Mouse (Mus musculus) cerebellum, adult (tissue): ENCODE measurements around the gene Abce1.

Experiments used
- ATAC-seq: cut with Nextera tagmentation; 2 replicates; pipeline ENCODE4 v1.9.2; 2017; ENCODE audit warnings: mild to moderate bottlenecking, moderate library complexity, mixed read lengths; ENCODE audit not compliant: insufficient number of reproducible peaks, low FRiP score, low TSS enrichment

Gene Abce1

DNA sequence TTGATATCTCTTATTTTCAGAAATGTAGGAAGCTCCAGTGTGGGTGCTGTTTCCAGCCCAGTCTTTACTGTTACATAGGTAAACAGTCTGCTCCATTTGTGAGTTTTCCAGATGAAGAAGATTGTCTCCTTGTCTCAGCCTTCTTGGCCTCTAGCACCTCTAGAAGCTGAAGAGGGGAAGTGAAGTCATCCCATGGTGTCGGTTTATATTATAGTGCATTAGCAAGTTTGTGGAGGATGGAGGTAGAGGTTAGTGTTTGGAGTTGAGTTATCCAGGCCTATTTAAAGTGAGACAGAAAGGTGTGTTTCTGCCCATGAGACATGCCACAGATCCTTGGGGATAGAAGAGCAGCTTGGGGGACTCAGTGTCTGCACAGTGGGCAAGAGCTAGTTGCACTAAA is 70.4 kb downstream of the Abce1 start:
- no peak for ATAC-seq

DNA sequence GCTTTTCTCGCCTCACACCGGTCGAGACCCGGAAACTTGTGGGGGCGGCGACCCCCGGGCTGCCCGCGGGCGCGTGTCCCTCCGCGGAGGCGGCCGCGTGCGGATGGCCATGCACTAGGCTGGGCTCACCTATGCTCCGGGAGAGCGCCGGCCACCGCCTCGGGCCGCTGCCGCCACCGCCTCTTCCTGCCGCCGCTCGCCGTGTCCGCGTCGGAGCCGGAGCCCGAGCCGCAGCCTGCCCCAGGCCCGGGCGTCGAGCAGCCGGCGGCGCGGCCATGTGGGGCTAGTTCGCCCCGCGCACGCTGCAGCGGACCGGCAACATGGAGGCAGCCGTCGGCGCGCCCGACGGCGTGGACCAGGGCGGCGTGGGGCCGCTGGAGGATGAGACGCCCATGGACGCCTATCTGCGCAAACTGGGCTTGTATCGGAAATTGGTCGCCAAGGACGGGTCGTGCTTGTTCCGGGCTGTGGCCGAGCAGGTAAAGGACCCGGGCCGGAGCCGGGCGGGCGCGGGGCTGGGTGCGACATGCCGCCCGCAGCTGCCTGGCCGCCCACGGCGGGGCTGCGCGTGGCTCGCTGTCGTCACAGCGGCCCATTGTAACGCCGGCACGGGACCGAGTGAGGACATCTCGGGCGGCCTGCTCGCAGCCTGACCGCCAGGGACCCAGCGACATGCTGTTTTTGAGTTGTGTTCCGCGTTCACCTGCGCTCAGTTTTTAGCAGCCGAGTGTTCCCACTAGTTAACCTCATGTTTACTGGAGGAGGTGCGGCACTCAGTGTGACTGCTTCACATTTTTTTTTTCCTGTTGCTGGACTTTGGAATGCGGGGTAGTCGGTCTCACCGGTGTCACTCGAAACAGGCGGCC is 71.7 kb downstream of the Abce1 start, which contains the start of gene Otud4:
Otud4 (plus strand) TSS at position 33 of the 866 bp plus-strand sequence.
- ATAC-seq, result peak; percentile 36

DNA sequence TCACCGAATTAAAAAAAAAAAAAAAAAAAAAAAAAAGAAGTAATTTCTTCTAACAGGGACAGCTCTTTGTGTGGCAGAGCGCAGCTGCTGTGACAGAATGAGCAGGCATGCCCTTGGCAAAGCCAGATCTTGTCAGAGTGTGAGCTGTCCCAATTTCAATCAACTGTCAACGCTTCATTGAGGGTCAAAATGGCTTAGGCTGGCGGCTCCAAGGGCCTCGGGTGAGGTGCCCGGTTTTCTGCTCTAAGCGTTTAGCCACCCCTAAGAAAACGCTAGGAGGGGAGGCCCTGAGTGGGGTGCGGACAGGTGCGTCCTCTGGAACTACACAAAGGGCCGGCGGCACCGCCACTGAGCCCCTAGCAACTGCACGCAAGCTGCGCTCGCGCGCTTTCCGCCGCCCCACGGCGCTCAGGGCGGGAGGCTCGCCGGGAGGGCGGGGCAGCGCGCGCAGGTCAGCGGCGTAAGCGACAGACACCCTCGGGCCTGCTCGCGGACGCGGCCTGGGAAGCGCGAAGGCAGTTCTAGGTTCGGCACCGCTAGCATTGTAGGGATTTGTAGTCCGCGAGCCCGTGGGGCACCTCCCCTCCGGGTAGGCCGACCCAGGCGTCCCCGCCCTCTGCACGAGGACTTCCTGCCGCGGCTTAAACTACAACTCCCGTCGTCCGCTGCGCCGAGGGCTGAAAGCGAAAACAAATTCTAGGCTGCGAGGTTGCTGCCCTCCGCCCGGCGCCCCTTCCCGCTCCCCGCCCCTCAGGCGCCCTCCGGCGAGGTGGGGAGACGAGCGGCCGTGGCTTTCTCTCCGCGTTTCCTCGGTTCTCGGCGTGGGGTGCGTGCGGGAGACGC is 72.6 kb downstream of the Abce1 start:
- peak; percentile 98 for ATAC-seq

DNA sequence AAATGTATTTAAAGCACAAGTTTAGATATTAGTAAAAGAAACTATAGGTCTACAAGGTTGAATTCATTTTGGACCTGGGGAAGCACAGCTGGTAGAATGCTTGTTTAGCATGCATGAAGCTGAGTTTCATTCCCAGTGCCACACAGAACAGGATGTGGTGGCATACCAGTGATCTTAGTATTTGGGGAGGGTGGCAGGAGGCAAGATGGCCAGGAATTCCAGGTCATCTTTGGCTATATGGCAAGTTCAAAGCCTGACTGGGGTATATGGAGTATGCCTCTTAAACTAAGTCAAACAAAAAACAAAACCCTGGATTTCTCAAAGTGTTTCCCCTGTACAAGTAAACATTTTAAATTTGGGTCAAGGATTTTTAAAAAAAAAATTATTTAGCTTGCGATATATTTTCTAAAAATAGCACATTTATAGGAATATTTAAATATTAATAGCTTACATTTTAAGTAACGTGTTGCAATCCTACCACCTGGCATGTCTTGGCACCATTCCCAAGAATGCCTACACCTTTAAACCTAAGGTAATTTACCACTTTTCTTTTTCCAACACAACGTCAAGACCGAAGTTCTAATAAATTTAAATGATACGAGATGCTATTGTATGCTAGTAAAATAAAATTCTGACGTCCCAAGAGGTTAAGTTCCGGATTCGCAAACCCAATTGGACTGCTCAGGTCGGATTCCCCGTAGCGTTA is 73.4 kb downstream of the Abce1 start:
- no peak for ATAC-seq

DNA sequence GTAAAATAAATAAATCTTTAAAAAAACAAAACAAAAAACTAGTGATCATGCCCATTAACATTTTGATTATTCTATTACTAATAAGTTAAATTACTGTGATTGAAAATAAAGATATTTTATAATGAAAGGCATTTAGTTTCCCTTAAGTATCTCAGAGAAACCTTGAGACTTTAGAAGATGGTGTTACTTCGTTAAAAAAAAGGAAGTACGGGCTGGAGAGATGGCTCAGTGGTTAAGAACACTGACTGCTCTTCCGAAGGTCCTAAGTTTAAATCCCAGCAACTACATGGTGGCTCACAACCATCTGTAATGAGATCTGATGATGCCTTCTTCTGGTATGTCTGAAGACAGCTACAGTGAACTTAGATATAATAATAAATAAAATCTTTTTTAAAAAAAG is 74.3 kb downstream of the Abce1 start:
- ATAC-seq, result no peak

DNA sequence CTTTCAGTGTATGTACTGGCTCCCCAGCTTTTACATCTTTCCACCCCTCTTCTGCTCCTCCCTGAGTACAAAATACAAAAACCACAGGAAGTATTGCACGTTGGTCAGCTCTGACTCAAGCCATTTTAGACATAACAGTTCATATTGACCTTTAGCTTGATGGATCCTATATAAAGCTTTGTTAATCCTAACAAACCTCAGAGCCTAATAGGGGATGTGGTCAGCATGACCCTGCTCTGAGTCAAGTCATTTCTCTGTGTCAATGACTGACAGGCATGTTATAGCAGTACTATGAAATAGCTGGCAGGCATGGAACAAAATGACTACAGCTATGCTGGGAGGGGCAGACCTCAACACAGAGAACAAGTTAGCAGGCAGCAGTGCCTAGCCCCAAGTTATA is 75.4 kb downstream of the Abce1 start:
- ATAC-seq, result no peak

DNA sequence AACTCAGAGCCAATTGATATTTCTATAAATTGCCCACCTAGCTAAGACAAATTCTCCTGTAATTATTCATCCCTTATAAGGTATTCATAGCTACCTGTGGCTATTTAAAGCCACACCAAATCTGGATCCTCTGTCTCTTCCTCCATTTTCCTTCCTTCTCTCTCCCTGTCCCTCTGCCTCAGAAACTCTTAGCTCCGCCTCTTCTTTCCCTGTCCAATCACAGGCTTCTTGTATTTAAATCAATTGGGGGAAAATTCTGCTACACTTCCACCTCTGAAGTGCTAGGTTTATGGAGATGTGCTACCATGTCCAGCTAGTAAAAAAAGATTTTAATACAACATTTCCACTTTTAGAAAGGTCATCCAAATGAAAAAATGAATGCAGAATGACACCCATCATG is 76.0 kb downstream of the Abce1 start:
- ATAC-seq, result no peak
